Mouse (Mus musculus): ENCODE results near the gene Ppil2. TPM values are rescaled to one million over a fixed set of nuclear protein-coding genes. Genes with fewer than 3 reads are reported as not detected.

The Ppil2 gene
- total RNA-seq (2014; rRNA removed; ENCODE audit: low replicate concordance) = 59.9 and 69.0 TPM in 2 replicates
- 63.8 and 65.0 TPM in 2 replicates for polyA plus RNA-seq (2015; fragmentation: Nextera tagmentation; extraction: Ambion mirVana)

GRCm38 (mm10) chr16:17110771-17111743 lies at the start of gene Ppil2:
Ppil2 (minus strand) TSS chr16:17111257.
- DNase-seq (ENCODE audit: low spot score) = peak; percentile 86
- Histone ChIP-seq H3K4me1 (ENCODE audit: control insufficient read depth, insufficient read depth) (peaks cover 9% of the 10 kb centered on the region), H3K36me3 (replicated peaks; ENCODE audit: control insufficient read depth, insufficient read depth, low read length) (peaks cover 11% of the 10 kb centered on the region), H3K4me2 (ENCODE audit: low read depth, low read length) (peak within 1 kb of the TSS; percentile 69), H3K27me3 (ENCODE audit: control insufficient read depth, insufficient read depth, low read length) (no peaks in the 10 kb centered on the region), H3K9me3 (replicated peaks; ENCODE audit: control insufficient read depth, low read length) (no peaks in the 10 kb centered on the region), H3K27ac (ENCODE audit: low read depth) (peak within 1 kb of the TSS; percentile 73), H3K9ac (replicated peaks; ENCODE audit: low read depth, low read length) (peak within 1 kb of the TSS; percentile 80), H3K4me3 (ENCODE audit: low read depth, low read length) (peak within 1 kb of the TSS; percentile 89)
- 8% methylated on average over 38 of the region's 38 CpGs for WGBS
- peak; percentile 71 for ATAC-seq (ENCODE audit: insufficient read depth, low read depth)
- TF ChIP-seq EP300 (IDR thresholded peaks at IDR 0.05; ENCODE audit: low read depth) (no peak), CTCF (IDR thresholded peaks at IDR 0.05; ENCODE audit: low read depth) (no peak)

GRCm38 (mm10) chr16:17154346-17154745 lies 43.3 kb upstream of the Ppil2 start:
- TF ChIP-seq EP300 (IDR thresholded peaks at IDR 0.05; ENCODE audit: low read depth) = no peak
- TF ChIP-seq CTCF (IDR thresholded peaks at IDR 0.05; ENCODE audit: low read depth) = no peak
- no peak overlapping the region for H3K27ac ChIP-seq (ENCODE audit: low read depth)
- no peaks in the 10 kb centered on the region for H3K9me3 ChIP-seq (replicated peaks; ENCODE audit: control insufficient read depth, low read length)
- no peak overlapping the region for H3K4me2 ChIP-seq (ENCODE audit: low read depth, low read length)
- H3K4me1 ChIP-seq (ENCODE audit: control insufficient read depth, insufficient read depth) = no peaks in the 10 kb centered on the region
- peaks cover 49% of the 10 kb centered on the region for H3K36me3 ChIP-seq (replicated peaks; ENCODE audit: control insufficient read depth, insufficient read depth, low read length)
- ATAC-seq (ENCODE audit: insufficient read depth, low read depth) = no peak
- DNase-seq (ENCODE audit: low spot score) = no peak
- H3K9ac ChIP-seq (replicated peaks; ENCODE audit: low read depth, low read length) = no peak overlapping the region
- no peak overlapping the region for H3K4me3 ChIP-seq (ENCODE audit: low read depth, low read length)
- no peaks in the 10 kb centered on the region for H3K27me3 ChIP-seq (ENCODE audit: control insufficient read depth, insufficient read depth, low read length)
- 84% methylated on average over 2 of the region's 2 CpGs for whole genome bisulfite sequencing

GRCm38 (mm10) chr16:17151874-17152273 lies 40.8 kb upstream of the Ppil2 start:
- WGBS = 90% methylated on average over 4 of the region's 4 CpGs
- Histone ChIP-seq H3K27ac (ENCODE audit: low read depth) (no peak overlapping the region), H3K27me3 (ENCODE audit: control insufficient read depth, insufficient read depth, low read length) (no peaks in the 10 kb centered on the region), H3K36me3 (replicated peaks; ENCODE audit: control insufficient read depth, insufficient read depth, low read length) (peaks cover 29% of the 10 kb centered on the region), H3K4me3 (ENCODE audit: low read depth, low read length) (no peak overlapping the region), H3K4me2 (ENCODE audit: low read depth, low read length) (no peak overlapping the region), H3K4me1 (ENCODE audit: control insufficient read depth, insufficient read depth) (peaks cover 14% of the 10 kb centered on the region), H3K9me3 (replicated peaks; ENCODE audit: control insufficient read depth, low read length) (no peaks in the 10 kb centered on the region), H3K9ac (replicated peaks; ENCODE audit: low read depth, low read length) (no peak overlapping the region)
- no peak for TF ChIP-seq CTCF (IDR thresholded peaks at IDR 0.05; ENCODE audit: low read depth)
- TF ChIP-seq EP300 (IDR thresholded peaks at IDR 0.05; ENCODE audit: low read depth) = no peak
- ATAC-seq (ENCODE audit: insufficient read depth, low read depth) (no peak), DNase-seq (ENCODE audit: low spot score) (no peak)

- H3K4me2 ChIP-seq (ENCODE audit: low read depth, low read length) = no peak overlapping the region
- H3K4me1 ChIP-seq (ENCODE audit: control insufficient read depth, insufficient read depth) = peaks cover 14% of the 10 kb centered on the region
- TF ChIP-seq CTCF (IDR thresholded peaks at IDR 0.05; ENCODE audit: low read depth) = no peak
- H3K27me3 ChIP-seq (ENCODE audit: control insufficient read depth, insufficient read depth, low read length) = no peaks in the 10 kb centered on the region
- no peaks in the 10 kb centered on the region for H3K9me3 ChIP-seq (replicated peaks; ENCODE audit: control insufficient read depth, low read length)
- DNase-seq (ENCODE audit: low spot score) (no peak), ATAC-seq (ENCODE audit: insufficient read depth, low read depth) (no peak)
- 79% methylated on average over 7 of the region's 7 CpGs for whole genome bisulfite sequencing
- H3K9ac ChIP-seq (replicated peaks; ENCODE audit: low read depth, low read length) = no peak overlapping the region
- no peak overlapping the region for H3K4me3 ChIP-seq (ENCODE audit: low read depth, low read length)
- H3K36me3 ChIP-seq (replicated peaks; ENCODE audit: control insufficient read depth, insufficient read depth, low read length) = peaks cover 29% of the 10 kb centered on the region
- no peak overlapping the region for H3K27ac ChIP-seq (ENCODE audit: low read depth)
These were observed 39.6 kb upstream of the Ppil2 start for GRCm38 (mm10) chr16:17150520-17151258.

- H3K4me1 ChIP-seq (ENCODE audit: control insufficient read depth, insufficient read depth) = peaks cover 14% of the 10 kb centered on the region
- H3K36me3 ChIP-seq (replicated peaks; ENCODE audit: control insufficient read depth, insufficient read depth, low read length) = peaks cover 15% of the 10 kb centered on the region
- peak overlapping the region; percentile 58; the same call in 1 of the 2 replicates for H3K4me3 ChIP-seq (ENCODE audit: low read depth, low read length)
- no peaks in the 10 kb centered on the region for H3K9me3 ChIP-seq (replicated peaks; ENCODE audit: control insufficient read depth, low read length)
- H3K27me3 ChIP-seq (ENCODE audit: control insufficient read depth, insufficient read depth, low read length) = no peaks in the 10 kb centered on the region
- H3K27ac ChIP-seq (ENCODE audit: low read depth) = no peak overlapping the region
- H3K4me2 ChIP-seq (ENCODE audit: low read depth, low read length) = peak overlapping the region; percentile 95
- ATAC-seq (ENCODE audit: insufficient read depth, low read depth) (no peak; the same call in 1 of the 2 replicates), DNase-seq (ENCODE audit: low spot score) (no peak)
- H3K9ac ChIP-seq (replicated peaks; ENCODE audit: low read depth, low read length) = no peak overlapping the region
- TF ChIP-seq EP300 (IDR thresholded peaks at IDR 0.05; ENCODE audit: low read depth) = no peak
- peak; percentile 8; the same call in 1 of the 2 replicates for TF ChIP-seq CTCF (IDR thresholded peaks at IDR 0.05; ENCODE audit: low read depth)
- WGBS = 16% methylated on average over 16 of the region's 16 CpGs
These were observed 37.0 kb upstream of the Ppil2 start for GRCm38 (mm10) chr16:17148084-17148483.
